Mouse (Mus musculus): Measurements from ENCODE around the gene Cers2.

GRCm38 (mm10) chr3:95269789-95270188, 44.8 kb upstream of the Cers2 start:
- no peak for TF ChIP-seq POLR2A (IDR thresholded peaks at IDR 0.05; ENCODE audit: low read depth, low read length)
- TF ChIP-seq CTCF (IDR thresholded peaks at IDR 0.05; ENCODE audit: borderline replicate concordance, insufficient read depth, low read length) = no peak

All from embryonic fibroblast, embryonic 13.5 days (primary cell).